Mouse (Mus musculus): ENCODE measurements at regions not wholly inside any gene's neighbourhood (a gene's known extent, or its start where the extent isn't known, plus 50 kb on each side); places are given as distances from the start of the nearest gene placed in this dataset.

- peak; percentile 13 for DNase-seq (ENCODE audit: extremely low read depth, low read depth, low spot score)
- no peak for TF ChIP-seq POLR2A (IDR thresholded peaks at IDR 0.05; ENCODE audit: extremely low read depth, insufficient read depth, low read length)
- TF ChIP-seq CTCF (IDR thresholded peaks at IDR 0.05; ENCODE audit: low read depth, low read length), result peak; percentile 58; the same call in 1 of the 2 replicates
- Histone ChIP-seq H3K4me3 (ENCODE audit: insufficient read depth, low read depth, low read length) (no peak overlapping the region), H3K4me1 (ENCODE audit: control insufficient read depth, insufficient read depth, low read length) (no peaks in the 10 kb centered on the region), H3K36me3 (ENCODE audit: control insufficient read depth, insufficient read depth, low read length) (no peaks in the 10 kb centered on the region), H3K79me2 (ENCODE audit: control insufficient read depth, insufficient read depth, low read length) (no peaks in the 10 kb centered on the region), H3K27me3 (ENCODE audit: control insufficient read depth, insufficient read depth, low read length) (no peaks in the 10 kb centered on the region), H3K27ac (replicated peaks; ENCODE audit: insufficient read depth, low read depth, low read length) (no peak overlapping the region), H3K9ac (ENCODE audit: low read depth, low read length) (no peak overlapping the region)
- WGBS, result 47% methylated on average over 1 of the region's 1 CpGs
Observed at GRCm38 (mm10) chr1:98179030-98179429, 83.6 kb upstream of the Pam start.

GRCm38 (mm10) chr1:98174811-98175132 is 79.3 kb upstream of the Pam start:
- DNase-seq (ENCODE audit: extremely low read depth, low read depth, low spot score), result no peak
- no peaks in the 10 kb centered on the region for H3K36me3 ChIP-seq (ENCODE audit: control insufficient read depth, insufficient read depth, low read length)
- H3K79me2 ChIP-seq (ENCODE audit: control insufficient read depth, insufficient read depth, low read length), result no peaks in the 10 kb centered on the region
- H3K27me3 ChIP-seq (ENCODE audit: control insufficient read depth, insufficient read depth, low read length), result no peaks in the 10 kb centered on the region
- no peaks in the 10 kb centered on the region for H3K4me1 ChIP-seq (ENCODE audit: control insufficient read depth, insufficient read depth, low read length)
- no peak overlapping the region for H3K4me3 ChIP-seq (ENCODE audit: insufficient read depth, low read depth, low read length)
- no peak overlapping the region for H3K27ac ChIP-seq (replicated peaks; ENCODE audit: insufficient read depth, low read depth, low read length)
- 89% methylated on average over 4 of the region's 4 CpGs for WGBS
- no peak for TF ChIP-seq CTCF (IDR thresholded peaks at IDR 0.05; ENCODE audit: low read depth, low read length)
- H3K9ac ChIP-seq (ENCODE audit: low read depth, low read length), result no peak overlapping the region

GRCm38 (mm10) chr1:98173907-98174810 is 78.7 kb upstream of the Pam start:
- Histone ChIP-seq H3K9ac (ENCODE audit: low read depth, low read length) (no peak overlapping the region), H3K4me3 (ENCODE audit: insufficient read depth, low read depth, low read length) (no peak overlapping the region), H3K79me2 (ENCODE audit: control insufficient read depth, insufficient read depth, low read length) (no peaks in the 10 kb centered on the region), H3K36me3 (ENCODE audit: control insufficient read depth, insufficient read depth, low read length) (no peaks in the 10 kb centered on the region), H3K27me3 (ENCODE audit: control insufficient read depth, insufficient read depth, low read length) (no peaks in the 10 kb centered on the region), H3K27ac (replicated peaks; ENCODE audit: insufficient read depth, low read depth, low read length) (no peak overlapping the region), H3K4me1 (ENCODE audit: control insufficient read depth, insufficient read depth, low read length) (no peaks in the 10 kb centered on the region)
- TF ChIP-seq CTCF (IDR thresholded peaks at IDR 0.05; ENCODE audit: low read depth, low read length), result no peak
- no peak for TF ChIP-seq POLR2A (IDR thresholded peaks at IDR 0.05; ENCODE audit: extremely low read depth, insufficient read depth, low read length)
- WGBS, result 87% methylated on average over 11 of the region's 11 CpGs
- no peak for DNase-seq (ENCODE audit: extremely low read depth, low read depth, low spot score)

GRCm38 (mm10) chr1:98173431-98173830 is 78.0 kb upstream of the Pam start:
- H3K79me2 ChIP-seq (ENCODE audit: control insufficient read depth, insufficient read depth, low read length), result no peaks in the 10 kb centered on the region
- H3K4me1 ChIP-seq (ENCODE audit: control insufficient read depth, insufficient read depth, low read length), result no peaks in the 10 kb centered on the region
- no peaks in the 10 kb centered on the region for H3K27me3 ChIP-seq (ENCODE audit: control insufficient read depth, insufficient read depth, low read length)
- H3K27ac ChIP-seq (replicated peaks; ENCODE audit: insufficient read depth, low read depth, low read length), result no peak overlapping the region
- no peak for DNase-seq (ENCODE audit: extremely low read depth, low read depth, low spot score)
- H3K9ac ChIP-seq (ENCODE audit: low read depth, low read length), result no peak overlapping the region
- TF ChIP-seq POLR2A (IDR thresholded peaks at IDR 0.05; ENCODE audit: extremely low read depth, insufficient read depth, low read length) (no peak), CTCF (IDR thresholded peaks at IDR 0.05; ENCODE audit: low read depth, low read length) (no peak)
- H3K36me3 ChIP-seq (ENCODE audit: control insufficient read depth, insufficient read depth, low read length), result no peaks in the 10 kb centered on the region
- no peak overlapping the region for H3K4me3 ChIP-seq (ENCODE audit: insufficient read depth, low read depth, low read length)
- 82% methylated on average over 2 of the region's 2 CpGs for WGBS

- TF ChIP-seq POLR2A (IDR thresholded peaks at IDR 0.05; ENCODE audit: extremely low read depth, insufficient read depth, low read length) (no peak), CTCF (IDR thresholded peaks at IDR 0.05; ENCODE audit: low read depth, low read length) (no peak)
- H3K9ac ChIP-seq (ENCODE audit: low read depth, low read length), result no peak overlapping the region
- 79% methylated on average over 2 of the region's 2 CpGs for WGBS
- H3K4me1 ChIP-seq (ENCODE audit: control insufficient read depth, insufficient read depth, low read length), result no peaks in the 10 kb centered on the region
- H3K27ac ChIP-seq (replicated peaks; ENCODE audit: insufficient read depth, low read depth, low read length), result no peak overlapping the region
- no peak overlapping the region for H3K4me3 ChIP-seq (ENCODE audit: insufficient read depth, low read depth, low read length)
- H3K36me3 ChIP-seq (ENCODE audit: control insufficient read depth, insufficient read depth, low read length), result no peaks in the 10 kb centered on the region
- H3K79me2 ChIP-seq (ENCODE audit: control insufficient read depth, insufficient read depth, low read length), result no peaks in the 10 kb centered on the region
- DNase-seq (ENCODE audit: extremely low read depth, low read depth, low spot score), result no peak
- H3K27me3 ChIP-seq (ENCODE audit: control insufficient read depth, insufficient read depth, low read length), result no peaks in the 10 kb centered on the region
Observed at GRCm38 (mm10) chr1:98171291-98171690, 75.8 kb upstream of the Pam start.

- Histone ChIP-seq H3K36me3 (ENCODE audit: control insufficient read depth, insufficient read depth, low read length) (no peaks in the 10 kb centered on the region), H3K9ac (ENCODE audit: low read depth, low read length) (no peak overlapping the region), H3K79me2 (ENCODE audit: control insufficient read depth, insufficient read depth, low read length) (no peaks in the 10 kb centered on the region), H3K4me3 (ENCODE audit: insufficient read depth, low read depth, low read length) (no peak overlapping the region), H3K27me3 (ENCODE audit: control insufficient read depth, insufficient read depth, low read length) (no peaks in the 10 kb centered on the region), H3K27ac (replicated peaks; ENCODE audit: insufficient read depth, low read depth, low read length) (no peak overlapping the region), H3K4me1 (ENCODE audit: control insufficient read depth, insufficient read depth, low read length) (no peaks in the 10 kb centered on the region)
- TF ChIP-seq POLR2A (IDR thresholded peaks at IDR 0.05; ENCODE audit: extremely low read depth, insufficient read depth, low read length), result no peak
- no peak for TF ChIP-seq CTCF (IDR thresholded peaks at IDR 0.05; ENCODE audit: low read depth, low read length)
- no peak for DNase-seq (ENCODE audit: extremely low read depth, low read depth, low spot score)
Observed at GRCm38 (mm10) chr1:98169352-98169751, 73.9 kb upstream of the Pam start.

Data from liver, adult 2 months (tissue).